In the genomic region with DNA sequence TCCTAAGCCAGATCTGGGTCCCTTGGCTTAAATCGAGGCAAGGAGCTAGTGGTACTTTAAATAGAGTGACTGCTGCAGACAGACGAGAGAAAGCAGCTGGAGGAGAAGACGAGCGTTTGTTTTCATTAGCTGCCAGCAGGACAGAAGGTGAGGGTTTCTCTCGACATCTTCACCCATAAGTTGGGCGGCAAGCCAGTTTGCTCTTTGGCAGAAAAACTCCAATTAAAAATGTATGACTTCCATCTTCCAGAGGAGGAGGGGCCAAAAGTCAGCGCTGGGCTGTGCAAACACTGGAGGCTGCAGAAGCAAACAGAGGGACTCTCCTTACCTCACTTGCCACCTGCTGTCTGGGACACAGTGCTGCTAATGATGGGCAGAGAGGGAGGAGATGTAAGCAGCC, we compare ENCODE assay signal across 10 mouse cellular contexts. TPM values are rescaled to one million over a fixed set of nuclear protein-coding genes. Genes with fewer than 3 reads are reported as not detected.
DNase-seq lines count a peak whose midpoint lies in the region; ATAC-seq and TF ChIP-seq lines count a peak whose summit lies in the region.
"Had no signal": no experiment of that assay in that cellular context is flagged by ENCODE, and none has a peak within 500 bp of the region (broad histone marks: within the 10 kb centered on the region; RNA-seq: fewer than 3 reads in every experiment).

No protein-coding gene starts in this region.

- H3K9me3 ChIP-seq in kidney, embryonic 15.5 days (replicated peaks) = no peaks in the 10 kb centered on the region
- H3K9me3 ChIP-seq in forebrain, embryonic 15.5 days = no peaks in the 10 kb centered on the region

- no peak overlapping the region for H3K9ac ChIP-seq in kidney, embryonic 15.5 days
- no peak overlapping the region for H3K9ac ChIP-seq in forebrain, embryonic 15.5 days (replicated peaks)
- H3K9ac ChIP-seq: liver, embryonic 15.5 days had no signal

- no peak overlapping the region for H3K4me3 ChIP-seq in kidney, adult 2 months (ENCODE audit: insufficient read depth, low read depth, low read length)
- no peak overlapping the region for H3K4me3 ChIP-seq in kidney, embryonic 15.5 days (replicated peaks)
- H3K4me3 ChIP-seq in forebrain, embryonic 15.5 days = no peak overlapping the region
- H3K4me3 ChIP-seq: liver, embryonic 15.5 days had no signal

- no peak overlapping the region for H3K27ac ChIP-seq in kidney, adult 2 months (ENCODE audit: insufficient read depth, low read depth, low read length)
- H3K27ac ChIP-seq in kidney, embryonic 15.5 days = no peak overlapping the region
- H3K27ac ChIP-seq in forebrain, embryonic 15.5 days (replicated peaks) = no peak overlapping the region
- H3K27ac ChIP-seq: liver, embryonic 15.5 days had no signal

- TF ChIP-seq POLR2A in kidney, adult 2 months (IDR thresholded peaks at IDR 0.05; ENCODE audit: low read depth, low read length) = no peak

- TF ChIP-seq CTCF in kidney, adult 2 months (conservative IDR thresholded peaks at IDR 0.05; ENCODE audit: insufficient read depth, insufficient read length, low read depth, low read length) = no peak

- peak; percentile 7 for DNase-seq in kidney, adult 2 months
- peak; percentile 20 for DNase-seq in MN1 (ENCODE audit: low spot score)
- DNase-seq in lung, postnatal 10 days = peak; percentile 21
- DNase-seq in urinary bladder, postnatal 25 days (ENCODE audit: low spot score) = no peak
- DNase-seq in embryo, embryonic 10.5 days (ENCODE audit: low spot score) = no peak
- DNase-seq: heart, postnatal 36 days had no signal

- H3K36me3 ChIP-seq in kidney, adult 2 months (ENCODE audit: control insufficient read depth, insufficient read depth, low read length) = no peaks in the 10 kb centered on the region
- no peaks in the 10 kb centered on the region for H3K36me3 ChIP-seq in kidney, embryonic 15.5 days
- no peaks in the 10 kb centered on the region for H3K36me3 ChIP-seq in forebrain, embryonic 15.5 days
- H3K36me3 ChIP-seq: liver, embryonic 15.5 days had no signal

- 15% methylated on average over 7 of the region's 7 CpGs for WGBS in kidney, adult 2 months
- WGBS in kidney, embryonic 15.5 days = 13% methylated on average over 7 of the region's 7 CpGs
- WGBS in forebrain, embryonic 15.5 days = 19% methylated on average over 7 of the region's 7 CpGs

- no peak; the same call in 1 of the 2 replicates for ATAC-seq in kidney, embryonic 15.5 days (replicated peaks; ENCODE audit: low FRiP score)
- peak; percentile 81 for ATAC-seq in forebrain, embryonic 15.5 days (replicated peaks)
- no peak for ATAC-seq in megakaryocyte-erythroid progenitor cell, adult 5-6 weeks (replicated peaks; ENCODE audit: low FRiP score, low TSS enrichment, poor library complexity, severe bottlenecking)

- H3K4me2 ChIP-seq in kidney, embryonic 15.5 days = no peak overlapping the region
- H3K4me2 ChIP-seq in forebrain, embryonic 15.5 days (replicated peaks) = no peak overlapping the region
- H3K4me2 ChIP-seq: liver, embryonic 15.5 days had no signal

- H3K4me1 ChIP-seq in kidney, adult 2 months (ENCODE audit: control insufficient read depth, insufficient read depth, low read length) = no peaks in the 10 kb centered on the region
- peaks cover 18% of the 10 kb centered on the region for H3K4me1 ChIP-seq in kidney, embryonic 15.5 days
- peaks cover 26% of the 10 kb centered on the region for H3K4me1 ChIP-seq in forebrain, embryonic 15.5 days
- H3K4me1 ChIP-seq: liver, embryonic 15.5 days had no signal

- H3K27me3 ChIP-seq in kidney, adult 2 months (replicated peaks; ENCODE audit: control insufficient read depth, insufficient read depth, low read length) = no peaks in the 10 kb centered on the region
- H3K27me3 ChIP-seq in kidney, embryonic 15.5 days = no peaks in the 10 kb centered on the region
- no peaks in the 10 kb centered on the region for H3K27me3 ChIP-seq in forebrain, embryonic 15.5 days
- H3K27me3 ChIP-seq: liver, embryonic 15.5 days had no signal

RNA-seq across cellular contexts. Expression of a gene that starts 37.3 kb away (rescaled TPM):
- polyA plus RNA-seq in kidney, adult 2 months (2012; rRNA removed) = not detected in 2 replicates
- 4.2 and 4.6 TPM in 2 replicates for polyA plus RNA-seq in kidney, embryonic 15.5 days (2015; fragmentation: Nextera tagmentation; extraction: Ambion mirVana)
- 8.4 and 10.8 TPM in 2 replicates for polyA plus RNA-seq in forebrain, embryonic 15.5 days (2015; fragmentation: Nextera tagmentation; extraction: Ambion mirVana)
- total RNA-seq in megakaryocyte-erythroid progenitor cell, adult 5-6 weeks (2014; fragmentation: Nextera tagmentation) = not detected in 2 replicates
- total RNA-seq in megakaryocyte-erythroid progenitor cell, adult 5-6 weeks (2017) = not detected in 2 replicates
- total RNA-seq: heart, postnatal 36 days had no signal

Comparison
In these comparisons a context has a peak if more than half of its experiments do, and no peak if none do; other contexts are left out.
1. DNase-seq: peak in kidney, adult 2 months (single experiment), MN1 (single experiment) and lung, postnatal 10 days (single experiment); none in urinary bladder, postnatal 25 days (single experiment) and embryo, embryonic 10.5 days (single experiment).